Mouse (Mus musculus) CD4-positive helper T cell, adult 2 months (primary cell): ENCODE results near the gene Coa7.

Experiments used
- DNase-seq: peaks from one replicate; pipeline ENCODE4 v3.0.0-alpha.2; 2012; ENCODE audit warnings: low read depth, missing footprints, low spot score

The Coa7 gene

GRCm38 (mm10) chr4:108383183-108383714 lies 55.3 kb downstream of the Coa7 start, which contains the start of gene Shisal2a:
Shisal2a (minus strand) TSS chr4:108383349.
- no peak for DNase-seq

- DNase-seq: no peak
Observed at GRCm38 (mm10) chr4:108386087-108386486, 58.1 kb downstream of the Coa7 start.

- no peak for DNase-seq
Observed at GRCm38 (mm10) chr4:108387106-108387505, 59.2 kb downstream of the Coa7 start.

GRCm38 (mm10) chr4:108387681-108388253 lies 59.8 kb downstream of the Coa7 start:
- DNase-seq: no peak

GRCm38 (mm10) chr4:108388741-108389140 lies 60.8 kb downstream of the Coa7 start:
- no peak for DNase-seq

- DNase-seq: no peak
Observed at GRCm38 (mm10) chr4:108391124-108391523, 63.2 kb downstream of the Coa7 start.
